Mouse (Mus musculus): ENCODE results near the gene Kctd19. TPM values are rescaled to one million over a fixed set of nuclear protein-coding genes. Genes with fewer than 3 reads are reported as not detected.

Kctd19 gene
- total RNA-seq (2021), result not detected
- long read RNA-seq, experiment 1, result 0 reads
- long read RNA-seq, experiment 2, result 0 reads

DNA sequence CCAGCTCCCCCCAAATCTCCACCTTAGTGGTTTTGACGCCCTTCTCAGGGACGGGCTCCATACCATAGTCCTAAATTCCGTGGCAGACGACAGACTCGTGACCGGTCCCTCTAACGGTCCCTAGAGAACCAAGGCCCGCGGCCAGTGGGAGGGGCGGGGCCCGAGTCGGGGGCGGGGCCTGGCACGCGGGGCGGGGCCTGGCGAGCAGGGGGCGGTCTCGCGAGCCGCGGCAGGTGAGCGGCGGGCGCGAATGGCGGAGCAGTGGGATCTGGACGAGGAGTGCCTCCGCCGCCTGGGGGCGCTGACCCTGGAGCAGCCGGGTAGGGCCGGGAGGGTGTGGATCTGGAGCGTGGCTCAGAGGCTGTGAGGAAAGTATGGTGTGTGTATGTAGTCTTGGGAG is at the start of gene Kctd19, which contains the start of gene Lrrc36:
Gene Kctd19 (minus strand): TSS at position 112 of the 400 bp plus-strand sequence.
Gene Lrrc36 (plus strand): TSS at position 181 of the 400 bp plus-strand sequence.
- DNase-seq (ENCODE audit: low spot score in 2 of 2), result no peak

DNA sequence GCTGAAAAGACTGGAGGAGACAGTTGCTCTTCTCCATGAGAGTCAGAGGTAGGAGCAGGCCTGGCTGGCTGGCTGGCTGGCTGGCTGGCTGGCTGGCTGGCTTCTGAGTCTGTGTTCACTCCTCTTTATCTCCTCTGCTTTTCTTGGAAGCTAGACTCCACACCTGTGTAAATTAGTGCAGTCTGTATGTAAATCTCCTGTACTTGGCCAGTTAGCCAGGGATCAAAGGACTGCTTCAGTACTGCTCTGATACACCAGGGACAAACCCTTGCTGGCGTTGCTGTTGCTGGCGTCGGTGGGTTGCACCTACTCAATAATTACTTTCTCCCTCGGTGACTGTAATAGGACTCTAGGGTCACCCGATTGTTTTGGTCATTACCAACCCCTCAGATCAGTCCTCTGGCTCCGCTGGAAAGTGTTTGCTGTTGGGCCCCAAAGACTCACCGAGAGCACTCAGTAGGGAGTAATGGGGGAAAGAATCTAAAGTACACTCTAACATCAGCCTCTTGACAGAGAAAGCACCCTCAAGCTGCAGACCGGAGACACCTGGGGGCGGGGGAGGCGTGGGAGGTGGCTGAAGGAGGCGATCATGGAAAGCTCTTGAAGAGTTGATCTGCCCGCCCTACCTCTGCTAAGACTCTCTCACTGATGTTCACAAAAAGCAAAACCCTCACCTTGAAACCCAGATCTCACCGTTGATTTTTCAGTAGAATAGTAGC is 47.9 kb upstream of the Kctd19 start:
- no peak for DNase-seq (ENCODE audit: low spot score in 2 of 2)

GRCm38 (mm10) chr8:105455218-105455617 is 41.9 kb upstream of the Kctd19 start:
- DNase-seq (ENCODE audit: low spot score in 2 of 2), result no peak

DNA sequence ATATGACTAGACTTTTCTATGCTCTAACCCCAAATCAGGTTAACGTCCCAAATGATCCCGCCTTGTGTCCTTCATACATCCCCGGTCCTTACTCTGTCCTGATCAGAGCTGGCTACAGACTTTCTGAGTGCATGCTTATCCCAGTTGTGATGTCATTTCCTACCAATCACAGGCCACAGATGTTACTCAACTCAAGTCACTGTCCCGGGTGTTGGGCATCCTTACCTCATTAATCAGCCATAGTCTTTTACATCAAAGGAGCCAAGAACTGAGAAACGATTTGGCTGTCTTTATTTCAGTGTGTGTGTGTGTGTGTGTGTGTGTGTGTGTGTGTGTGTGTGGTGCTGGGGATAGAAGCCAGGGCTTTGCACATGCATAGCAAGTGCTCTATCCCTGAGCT is 40.8 kb upstream of the Kctd19 start:
- DNase-seq (ENCODE audit: low spot score in 2 of 2), result no peak

- DNase-seq (ENCODE audit: low spot score in 2 of 2), result no peak
These were observed 40.0 kb upstream of the Kctd19 start for GRCm38 (mm10) chr8:105453296-105453695.

- DNase-seq (ENCODE audit: low spot score in 2 of 2), result no peak
These were observed 38.8 kb upstream of the Kctd19 start for GRCm38 (mm10) chr8:105451903-105452603.

GRCm38 (mm10) chr8:105450977-105451376 is 37.7 kb upstream of the Kctd19 start:
- no peak for DNase-seq (ENCODE audit: low spot score in 2 of 2)

DNA sequence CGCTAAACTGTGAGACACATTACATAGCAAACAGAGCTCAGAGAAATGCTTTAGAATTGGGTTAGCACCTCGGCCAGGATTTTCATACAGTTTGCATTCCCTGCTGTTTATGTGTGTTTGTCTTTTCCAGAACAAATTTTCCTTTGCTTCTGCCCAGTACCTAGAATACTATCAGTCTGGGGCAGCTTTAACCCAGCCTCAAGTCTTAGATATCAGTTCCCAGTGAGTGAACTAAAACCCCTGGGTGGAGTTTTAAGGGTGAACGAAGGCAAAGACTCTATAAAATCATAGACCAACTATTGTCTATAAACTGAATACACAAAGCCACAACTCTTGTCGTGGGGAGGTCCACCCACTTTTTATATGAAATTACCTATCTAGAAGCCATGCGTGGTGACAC is 35.3 kb upstream of the Kctd19 start:
- no peak for DNase-seq (ENCODE audit: low spot score in 2 of 2)

DNA sequence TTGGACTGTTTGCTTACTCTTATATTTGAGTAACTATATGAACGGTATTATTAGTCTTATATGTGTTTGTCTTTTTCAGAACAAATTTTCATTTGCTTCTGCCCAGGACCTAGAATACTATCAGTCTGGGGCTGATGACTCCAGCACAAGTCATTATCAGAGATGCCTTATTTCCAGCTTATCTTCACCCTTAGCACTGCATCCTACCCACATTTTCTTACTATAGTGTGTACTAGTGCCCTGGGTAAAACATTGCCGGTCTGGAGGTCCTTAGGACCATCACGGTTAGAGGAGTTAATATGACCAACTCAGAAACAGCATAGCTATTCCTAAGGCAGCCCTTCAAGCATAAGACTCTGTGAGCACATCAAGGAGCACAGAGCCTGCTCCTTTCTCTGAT is 34.9 kb upstream of the Kctd19 start:
- DNase-seq (ENCODE audit: low spot score in 2 of 2), result no peak

DNA sequence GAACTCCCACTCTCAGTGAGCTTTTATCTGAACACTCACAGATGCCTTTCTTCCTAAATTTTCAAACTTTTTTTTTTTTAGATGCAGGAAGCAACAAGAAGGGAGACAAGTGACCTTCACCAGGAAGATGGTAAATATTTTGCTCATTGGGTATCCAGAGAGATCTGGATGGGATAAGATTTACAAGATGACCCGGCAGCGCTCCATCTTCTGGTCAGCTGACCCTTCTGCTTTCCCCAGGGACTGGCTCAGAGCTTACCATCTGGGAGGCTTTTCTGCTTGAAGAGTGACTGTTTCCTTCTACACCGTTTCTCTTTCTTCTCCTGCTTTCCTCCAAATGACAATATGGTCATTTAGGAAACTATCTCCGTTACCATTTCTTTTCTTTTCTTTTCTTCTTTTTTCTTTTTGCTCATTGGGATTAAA is 32.8 kb upstream of the Kctd19 start:
- no peak for DNase-seq (ENCODE audit: low spot score in 2 of 2)

GRCm38 (mm10) chr8:105445296-105446126 is 32.2 kb upstream of the Kctd19 start:
- DNase-seq (ENCODE audit: low spot score in 2 of 2), result peak in 1 of 2 experiments; percentile 71

DNA sequence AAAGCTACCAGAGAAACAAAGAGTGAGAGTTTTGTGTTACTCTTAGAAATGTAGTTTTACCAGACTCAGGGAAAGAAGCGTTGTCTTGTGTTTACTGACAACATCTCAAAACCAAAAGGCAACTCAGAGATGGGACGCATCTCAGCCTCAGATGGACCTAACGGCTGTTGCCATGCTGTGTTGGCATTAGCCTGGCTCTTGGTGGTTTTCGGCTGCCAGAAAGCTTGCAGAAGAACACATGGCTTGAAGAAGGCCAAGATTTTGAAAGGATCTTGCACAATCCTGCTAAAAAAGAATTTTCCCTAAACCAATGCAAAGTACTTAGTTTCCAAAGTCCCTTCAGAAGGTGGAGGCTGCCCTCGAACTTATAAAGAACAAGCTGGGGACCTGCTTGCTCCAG is 29.4 kb upstream of the Kctd19 start:
- DNase-seq (ENCODE audit: low spot score in 2 of 2), result no peak

DNA sequence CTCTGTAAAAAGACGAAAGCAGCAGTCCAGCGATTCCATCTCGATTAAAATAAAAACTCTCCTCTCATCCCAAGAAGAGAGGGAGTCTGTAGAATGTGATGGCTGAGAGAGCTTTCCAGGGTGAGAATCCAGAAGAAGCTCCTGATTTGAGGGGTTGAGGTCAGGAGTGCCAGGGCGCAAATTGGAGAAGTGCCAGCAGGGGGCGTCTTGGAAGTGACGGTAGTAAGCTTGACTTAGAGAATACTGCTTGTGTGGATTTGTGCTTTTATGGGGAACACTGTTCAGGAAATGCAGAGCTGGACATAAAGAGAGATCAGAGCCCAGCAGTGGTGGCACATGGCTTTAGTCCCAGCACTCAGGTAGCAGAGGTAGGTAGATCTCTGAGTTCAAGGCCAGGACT is 28.1 kb upstream of the Kctd19 start:
- no peak for DNase-seq (ENCODE audit: low spot score in 2 of 2)

- DNase-seq (ENCODE audit: low spot score in 2 of 2), result no peak
These were observed 25.6 kb upstream of the Kctd19 start for GRCm38 (mm10) chr8:105438865-105439264.

DNA sequence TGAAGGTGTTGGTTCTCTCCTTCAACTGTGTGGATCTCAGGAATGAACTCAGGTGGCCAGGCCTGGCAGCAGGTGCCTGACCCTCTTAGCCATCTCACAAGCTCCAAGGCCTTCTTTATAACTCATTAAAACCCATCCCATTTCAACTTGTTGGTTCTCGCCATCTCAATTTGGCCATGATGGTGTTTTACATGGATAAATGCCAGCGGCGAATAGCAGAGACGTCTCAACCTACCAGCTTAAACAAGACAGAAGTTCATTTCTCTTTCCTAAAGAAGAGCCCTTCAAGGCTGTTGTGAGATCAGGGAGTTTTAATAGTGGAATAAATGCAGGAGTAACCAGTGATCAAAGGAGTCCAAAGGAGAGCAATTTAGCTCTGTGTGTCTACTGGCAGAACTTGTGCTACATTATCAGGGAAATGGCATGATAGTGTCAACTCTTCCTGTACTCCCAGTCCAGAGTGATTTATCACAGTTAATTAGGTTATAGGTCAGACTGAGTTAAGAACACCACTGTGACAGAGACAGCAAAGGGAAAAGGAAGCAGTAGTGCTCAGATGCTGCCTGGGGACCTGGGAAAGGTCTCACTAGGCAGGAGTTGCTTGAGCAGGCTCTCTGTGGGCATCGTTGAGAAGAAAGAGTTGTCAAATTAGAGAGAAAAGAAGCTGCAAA is 23.9 kb upstream of the Kctd19 start:
- no peak for DNase-seq (ENCODE audit: low spot score in 2 of 2)

GRCm38 (mm10) chr8:105436218-105436617 is 22.9 kb upstream of the Kctd19 start:
- DNase-seq (ENCODE audit: low spot score in 2 of 2), result no peak

- no peak for DNase-seq (ENCODE audit: low spot score in 2 of 2)
These were observed 20.8 kb upstream of the Kctd19 start for GRCm38 (mm10) chr8:105434136-105434535.

DNA sequence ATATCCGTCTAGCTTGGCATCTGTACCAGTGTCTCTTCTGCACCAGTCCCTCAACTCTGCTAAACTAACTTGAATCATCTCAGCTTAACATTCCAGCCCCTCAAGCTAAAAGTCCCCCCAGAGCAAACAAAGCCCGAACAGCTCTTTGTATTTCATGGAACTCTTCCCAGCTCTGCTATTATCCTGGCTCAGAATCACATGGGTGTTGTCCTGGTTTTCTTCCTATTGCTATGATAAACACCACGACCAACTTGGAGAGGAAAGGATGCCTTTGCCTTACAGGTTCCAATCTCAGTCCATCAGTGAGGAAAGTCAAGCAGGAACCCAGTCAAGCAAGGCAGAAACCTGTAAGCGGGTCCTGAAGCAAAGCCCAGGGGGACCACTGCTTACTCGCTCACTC is 20.2 kb upstream of the Kctd19 start:
- DNase-seq (ENCODE audit: low spot score in 2 of 2), result peak in 1 of 2 experiments; percentile 33

- peak in 1 of 2 experiments; percentile 13 for DNase-seq (ENCODE audit: low spot score in 2 of 2)
These were observed 19.7 kb upstream of the Kctd19 start for GRCm38 (mm10) chr8:105433021-105433420.

DNA sequence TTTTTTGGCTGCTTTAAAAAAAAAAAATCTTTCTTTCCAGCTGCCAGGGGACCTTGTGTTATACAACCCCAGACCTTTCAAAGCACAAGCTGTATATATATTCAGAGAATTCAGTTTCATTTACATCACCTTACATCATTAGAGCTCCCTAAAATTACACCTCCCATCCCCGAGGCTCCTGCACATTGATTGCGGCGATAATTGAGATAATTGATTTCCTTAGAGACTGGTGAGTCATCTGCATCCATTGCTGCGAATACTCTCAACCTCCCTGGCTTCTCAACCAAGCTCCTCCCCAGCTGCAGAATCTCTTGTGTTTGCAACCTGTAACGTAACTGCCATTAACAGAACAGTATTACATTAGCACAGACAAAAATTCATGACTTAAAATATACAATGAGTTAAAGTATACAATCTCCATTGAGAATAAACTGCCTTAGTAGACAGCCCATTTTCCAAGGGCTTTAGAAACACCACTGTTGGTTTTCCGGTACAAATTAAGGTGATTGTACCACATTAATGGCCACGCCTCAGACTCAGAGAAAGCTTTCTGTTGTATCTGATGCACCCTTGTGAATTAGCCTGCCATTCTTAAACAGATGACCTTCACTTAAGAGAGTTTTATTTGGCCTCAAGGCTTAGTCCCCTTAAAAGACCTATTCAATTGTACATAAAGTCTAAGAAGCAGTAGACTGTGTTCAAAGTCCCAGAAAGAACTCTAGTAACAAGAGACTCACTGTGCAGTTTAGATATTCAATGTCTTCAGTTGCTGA is 18.6 kb upstream of the Kctd19 start:
- DNase-seq (ENCODE audit: low spot score in 2 of 2), result no peak

All from layer of hippocampus, postnatal 14 days (tissue).